Mouse (Mus musculus): ENCODE measurements around the gene Tmem262. TPM values are rescaled to one million over a fixed set of nuclear protein-coding genes. Genes with fewer than 3 reads are reported as not detected.

Tmem262 gene
- polyA plus RNA-seq, 1 experiment from 2014 or later: not detected

DNA sequence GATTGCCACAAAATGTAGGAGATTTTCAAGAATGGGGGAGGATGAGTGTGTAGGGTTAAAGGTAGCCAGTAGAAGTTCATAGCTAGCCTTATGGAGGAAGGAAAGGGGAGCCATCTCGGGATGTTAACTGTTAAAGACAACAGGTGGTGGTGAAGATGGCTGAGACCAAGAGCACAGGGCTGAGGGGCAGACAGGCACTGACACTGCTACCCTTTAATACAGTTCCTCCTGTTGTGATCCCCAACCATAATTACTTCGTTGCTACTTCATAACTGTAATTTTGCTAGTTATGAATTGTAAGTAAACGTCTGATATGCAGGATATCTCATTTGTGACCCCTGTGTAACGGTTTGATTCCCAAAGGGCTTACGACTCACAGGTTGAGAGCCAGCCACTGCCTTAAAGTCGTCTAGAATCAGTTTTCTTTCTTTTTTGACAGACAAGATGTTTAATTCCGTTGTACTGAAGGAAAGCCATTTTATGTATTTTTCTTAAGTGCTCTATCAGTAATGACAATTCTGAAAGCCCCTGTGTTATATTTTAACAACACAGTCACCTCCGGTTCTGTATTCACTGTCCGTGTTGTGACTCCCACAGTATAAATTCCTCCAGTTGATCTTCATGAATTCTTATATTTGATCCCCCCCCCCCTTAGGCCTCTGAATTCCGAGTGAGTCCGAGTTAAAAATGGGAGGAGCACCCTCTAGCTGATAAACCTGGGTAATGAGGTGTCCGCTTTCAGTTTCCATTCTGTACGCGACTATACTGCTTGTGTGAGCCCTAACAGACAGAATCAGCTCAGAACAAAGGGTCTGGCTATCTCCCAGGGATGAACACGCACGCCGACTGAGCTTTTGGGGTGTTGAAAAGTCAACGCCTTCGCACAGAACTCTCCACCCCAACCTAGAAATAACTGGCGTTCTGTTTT is 34.2 kb upstream of the Tmem262 start:
- H3K9me3 ChIP-seq (ENCODE audit: control insufficient read depth, low read length): no peaks in the 10 kb centered on the region
- peak overlapping the region; percentile 76 for H3K9ac ChIP-seq (ENCODE audit: low read depth, low read length)
- DNase-seq (ENCODE audit: low spot score): peak; percentile 74
- WGBS: 15% methylated on average over 20 of the region's 20 CpGs
- H3K4me2 ChIP-seq (ENCODE audit: low read depth, low read length): peak overlapping the region; percentile 93
- H3K4me3 ChIP-seq (ENCODE audit: low read depth, low read length): peak overlapping the region; percentile 89
- peaks cover 16% of the 10 kb centered on the region for H3K4me1 ChIP-seq (ENCODE audit: control insufficient read depth, insufficient read depth, low read length)
- peak; percentile 34 for ATAC-seq (ENCODE audit: low read depth)
- no peaks in the 10 kb centered on the region for H3K27me3 ChIP-seq (replicated peaks; ENCODE audit: control insufficient read depth, insufficient read depth, low read length)
- peak overlapping the region; percentile 96 for H3K27ac ChIP-seq (replicated peaks; ENCODE audit: low read depth, low read length)
- H3K36me3 ChIP-seq (ENCODE audit: control insufficient read depth, insufficient read depth, low read length): peaks cover 27% of the 10 kb centered on the region

DNA sequence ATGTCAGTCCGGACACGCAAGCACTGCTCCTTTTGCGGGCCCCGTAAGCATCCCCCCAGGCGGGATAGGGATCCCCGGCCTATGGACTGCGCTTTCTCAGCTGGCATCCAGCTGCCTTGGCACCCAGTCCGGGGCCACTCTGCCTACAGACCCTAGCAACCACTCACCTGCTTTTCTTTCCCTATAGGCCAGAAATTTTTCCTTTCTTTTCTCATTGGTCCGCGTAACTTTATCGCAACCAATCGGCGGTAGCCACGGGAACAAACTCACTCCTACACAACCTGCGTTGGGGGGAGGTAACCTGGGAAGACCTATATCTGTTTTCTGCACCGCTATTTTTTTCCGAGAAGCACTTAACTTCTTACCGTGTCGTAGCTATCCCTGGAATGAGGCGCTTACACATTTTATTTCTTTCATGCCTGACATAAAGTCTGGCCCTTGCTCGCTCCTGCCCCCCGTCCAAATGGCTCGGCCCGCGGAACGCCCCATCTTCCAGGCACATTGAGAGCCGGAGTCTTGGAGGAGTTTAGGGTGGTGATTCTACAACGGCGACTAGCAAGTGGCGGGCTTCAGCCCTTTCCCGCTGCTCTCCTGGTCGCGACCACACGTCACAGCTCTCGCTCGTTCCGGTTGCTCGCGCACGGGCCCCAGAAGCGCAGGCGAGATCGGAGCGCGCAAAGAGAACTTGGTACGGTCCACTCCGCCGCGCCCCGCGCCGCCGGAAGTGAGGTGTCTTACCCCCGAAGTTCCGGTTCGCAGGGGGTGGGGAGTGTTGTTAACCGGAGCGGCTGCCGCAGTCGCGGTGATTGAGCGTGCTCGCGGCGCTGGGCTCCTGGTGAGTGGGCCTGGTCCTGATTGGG is 33.3 kb upstream of the Tmem262 start, which contains the start of gene Syvn1:
TSS of gene Syvn1 (plus strand) at position 283 of the 860 bp plus-strand sequence.
- H3K27ac ChIP-seq (replicated peaks; ENCODE audit: low read depth, low read length): peak within 1 kb of the TSS; percentile 96
- peaks cover 36% of the 10 kb centered on the region for H3K36me3 ChIP-seq (ENCODE audit: control insufficient read depth, insufficient read depth, low read length)
- peaks cover 16% of the 10 kb centered on the region for H3K4me1 ChIP-seq (ENCODE audit: control insufficient read depth, insufficient read depth, low read length)
- no peaks in the 10 kb centered on the region for H3K27me3 ChIP-seq (replicated peaks; ENCODE audit: control insufficient read depth, insufficient read depth, low read length)
- peak within 1 kb of the TSS; percentile 76 for H3K9ac ChIP-seq (ENCODE audit: low read depth, low read length)
- peak within 1 kb of the TSS; percentile 93 for H3K4me2 ChIP-seq (ENCODE audit: low read depth, low read length)
- under 1% methylated on average over 55 of the region's 65 CpGs for WGBS
- H3K9me3 ChIP-seq (ENCODE audit: control insufficient read depth, low read length): no peaks in the 10 kb centered on the region
- H3K4me3 ChIP-seq (ENCODE audit: low read depth, low read length): peak within 1 kb of the TSS; percentile 89
- ATAC-seq (ENCODE audit: low read depth): peak; percentile 93
- peak; percentile 98 for DNase-seq (ENCODE audit: low spot score)

DNA sequence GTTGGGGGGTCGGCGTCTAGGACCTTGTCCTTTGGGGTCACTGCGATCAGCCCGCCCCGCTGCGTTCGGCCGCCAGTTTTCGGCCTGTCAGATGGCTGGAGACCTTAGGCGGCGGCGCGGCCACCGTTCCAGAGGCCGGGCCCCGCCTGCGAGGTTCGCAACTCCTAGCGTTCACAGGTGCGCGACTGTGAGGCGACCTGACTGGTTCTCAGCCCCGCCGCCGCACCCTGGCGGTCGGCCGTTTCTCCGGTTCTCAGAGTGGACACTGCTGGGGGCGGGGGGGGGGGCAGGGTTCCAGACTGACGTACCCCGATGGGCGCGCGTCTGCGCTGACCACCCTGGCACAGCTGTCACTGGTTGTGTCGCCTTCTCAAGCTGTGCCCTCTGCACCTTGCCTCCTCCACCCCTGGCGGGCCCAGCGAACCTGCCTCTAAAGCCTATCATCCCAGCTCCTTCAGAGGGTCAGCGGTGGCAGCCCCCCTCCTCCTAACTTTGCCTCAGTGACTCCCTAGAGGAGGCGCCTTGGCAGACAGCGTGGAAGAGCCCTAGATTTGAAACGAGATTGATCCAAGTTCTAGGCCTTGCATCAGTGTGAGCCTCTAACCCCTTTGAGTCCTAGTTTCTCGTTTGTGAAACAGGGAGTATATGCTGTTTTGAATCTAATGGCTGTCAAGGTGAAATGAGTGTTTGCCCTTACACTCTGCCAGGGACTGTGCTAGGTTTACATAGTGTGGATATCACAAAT is 32.5 kb upstream of the Tmem262 start:
- no peaks in the 10 kb centered on the region for H3K27me3 ChIP-seq (replicated peaks; ENCODE audit: control insufficient read depth, insufficient read depth, low read length)
- ATAC-seq (ENCODE audit: low read depth) (no peak), DNase-seq (ENCODE audit: low spot score) (no peak)
- H3K4me3 ChIP-seq (ENCODE audit: low read depth, low read length): peak overlapping the region; percentile 89
- peak overlapping the region; percentile 96 for H3K27ac ChIP-seq (replicated peaks; ENCODE audit: low read depth, low read length)
- WGBS: 3% methylated on average over 13 of the region's 44 CpGs
- peaks cover 44% of the 10 kb centered on the region for H3K36me3 ChIP-seq (ENCODE audit: control insufficient read depth, insufficient read depth, low read length)
- peaks cover 16% of the 10 kb centered on the region for H3K4me1 ChIP-seq (ENCODE audit: control insufficient read depth, insufficient read depth, low read length)
- peak overlapping the region; percentile 93 for H3K4me2 ChIP-seq (ENCODE audit: low read depth, low read length)
- H3K9ac ChIP-seq (ENCODE audit: low read depth, low read length): peak overlapping the region; percentile 76
- no peaks in the 10 kb centered on the region for H3K9me3 ChIP-seq (ENCODE audit: control insufficient read depth, low read length)

DNA sequence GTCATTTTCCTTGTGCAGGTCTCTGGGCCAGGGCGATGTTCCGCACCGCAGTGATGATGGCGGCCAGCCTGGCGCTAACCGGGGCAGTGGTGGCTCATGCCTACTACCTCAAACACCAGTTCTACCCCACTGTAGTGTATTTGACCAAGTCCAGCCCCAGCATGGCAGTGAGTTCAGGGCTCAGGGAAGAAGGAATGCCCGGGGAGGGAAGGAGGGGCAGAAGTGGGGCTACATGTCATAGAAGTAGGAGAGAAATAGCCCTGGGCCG is 32.0 kb upstream of the Tmem262 start:
- H3K27me3 ChIP-seq (replicated peaks; ENCODE audit: control insufficient read depth, insufficient read depth, low read length): no peaks in the 10 kb centered on the region
- DNase-seq (ENCODE audit: low spot score) (no peak), ATAC-seq (ENCODE audit: low read depth) (no peak)
- H3K36me3 ChIP-seq (ENCODE audit: control insufficient read depth, insufficient read depth, low read length): peaks cover 49% of the 10 kb centered on the region
- H3K9ac ChIP-seq (ENCODE audit: low read depth, low read length): peak overlapping the region; percentile 76
- H3K27ac ChIP-seq (replicated peaks; ENCODE audit: low read depth, low read length): peak overlapping the region; percentile 96; the same call in 1 of the 2 replicates
- H3K4me3 ChIP-seq (ENCODE audit: low read depth, low read length): peak overlapping the region; percentile 89
- peak overlapping the region; percentile 93 for H3K4me2 ChIP-seq (ENCODE audit: low read depth, low read length)
- WGBS: 88% methylated on average over 8 of the region's 8 CpGs
- H3K4me1 ChIP-seq (ENCODE audit: control insufficient read depth, insufficient read depth, low read length): peaks cover 16% of the 10 kb centered on the region
- H3K9me3 ChIP-seq (ENCODE audit: control insufficient read depth, low read length): no peaks in the 10 kb centered on the region

DNA sequence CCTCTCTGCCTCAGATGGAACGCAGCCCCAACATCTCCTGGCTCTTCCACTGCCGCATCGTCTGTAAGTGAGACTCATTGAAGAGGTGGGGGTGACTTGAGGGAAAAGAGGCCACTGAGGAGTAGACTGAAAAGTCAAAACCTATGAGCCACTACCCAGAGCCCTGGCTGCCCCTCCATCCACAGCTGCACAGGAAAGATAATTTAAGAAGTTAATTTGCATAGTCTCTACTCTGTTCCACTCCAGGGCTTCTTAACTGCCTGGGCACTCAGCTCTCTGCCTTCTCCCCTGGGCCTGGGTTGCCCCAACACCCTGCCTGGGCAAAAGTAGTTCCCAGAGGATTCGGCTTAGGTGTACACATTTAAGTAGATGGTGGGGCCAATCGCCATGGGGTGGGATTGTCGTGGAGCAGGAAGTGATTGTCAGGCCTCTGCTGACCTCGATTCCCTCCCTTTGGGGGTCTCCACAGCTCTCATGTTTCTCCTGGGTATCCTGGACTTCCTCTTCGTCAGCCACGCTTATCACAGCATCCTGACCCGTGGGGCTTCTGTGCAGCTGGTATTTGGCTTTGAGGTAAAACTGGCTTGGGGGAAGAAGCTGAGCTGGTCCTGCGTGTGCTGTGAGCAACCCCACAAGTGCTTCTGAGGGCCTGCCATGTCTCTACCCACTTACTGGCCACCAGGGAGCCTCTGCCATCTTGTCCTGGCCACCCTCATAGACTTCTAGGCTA is 31.0 kb upstream of the Tmem262 start:
- Histone ChIP-seq H3K4me1 (ENCODE audit: control insufficient read depth, insufficient read depth, low read length) (peaks cover 16% of the 10 kb centered on the region), H3K9ac (ENCODE audit: low read depth, low read length) (no peak overlapping the region), H3K27ac (replicated peaks; ENCODE audit: low read depth, low read length) (no peak overlapping the region), H3K4me2 (ENCODE audit: low read depth, low read length) (0 out of 2 replicates have a peak overlapping the region, but pooled peaks have one; percentile 93), H3K27me3 (replicated peaks; ENCODE audit: control insufficient read depth, insufficient read depth, low read length) (no peaks in the 10 kb centered on the region), H3K4me3 (ENCODE audit: low read depth, low read length) (no peak overlapping the region), H3K9me3 (ENCODE audit: control insufficient read depth, low read length) (no peaks in the 10 kb centered on the region), H3K36me3 (ENCODE audit: control insufficient read depth, insufficient read depth, low read length) (peaks cover 59% of the 10 kb centered on the region)
- no peak for DNase-seq (ENCODE audit: low spot score)
- 84% methylated on average over 11 of the region's 11 CpGs for WGBS
- no peak for ATAC-seq (ENCODE audit: low read depth)

DNA sequence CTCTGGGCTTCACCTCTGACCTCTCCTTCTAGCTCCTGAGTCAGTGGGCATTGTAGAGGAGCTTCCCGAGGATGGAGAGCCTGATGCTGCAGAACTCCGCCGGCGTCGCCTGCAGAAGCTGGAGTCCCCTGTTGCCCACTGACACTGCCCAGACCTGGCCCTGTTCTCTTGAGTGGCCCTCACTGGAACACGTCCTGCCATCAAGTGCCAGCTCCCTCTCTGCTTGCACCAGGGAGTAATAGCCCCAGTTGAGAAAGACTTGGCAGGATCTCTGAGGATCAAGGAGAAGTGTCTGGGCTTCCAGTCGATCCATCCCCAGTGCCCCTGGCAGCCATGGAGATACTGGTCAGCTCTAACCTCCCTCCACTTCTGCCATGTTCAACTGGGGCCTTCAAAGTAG is 27.3 kb upstream of the Tmem262 start:
- Histone ChIP-seq H3K4me1 (ENCODE audit: control insufficient read depth, insufficient read depth, low read length) (peaks cover 12% of the 10 kb centered on the region), H3K4me3 (ENCODE audit: low read depth, low read length) (no peak overlapping the region), H3K27ac (replicated peaks; ENCODE audit: low read depth, low read length) (no peak overlapping the region), H3K9ac (ENCODE audit: low read depth, low read length) (no peak overlapping the region), H3K9me3 (ENCODE audit: control insufficient read depth, low read length) (no peaks in the 10 kb centered on the region), H3K36me3 (ENCODE audit: control insufficient read depth, insufficient read depth, low read length) (peaks cover 81% of the 10 kb centered on the region), H3K4me2 (ENCODE audit: low read depth, low read length) (no peak overlapping the region), H3K27me3 (replicated peaks; ENCODE audit: control insufficient read depth, insufficient read depth, low read length) (no peaks in the 10 kb centered on the region)
- DNase-seq (ENCODE audit: low spot score) (no peak), ATAC-seq (ENCODE audit: low read depth) (no peak)
- WGBS: 90% methylated on average over 6 of the region's 7 CpGs

DNA sequence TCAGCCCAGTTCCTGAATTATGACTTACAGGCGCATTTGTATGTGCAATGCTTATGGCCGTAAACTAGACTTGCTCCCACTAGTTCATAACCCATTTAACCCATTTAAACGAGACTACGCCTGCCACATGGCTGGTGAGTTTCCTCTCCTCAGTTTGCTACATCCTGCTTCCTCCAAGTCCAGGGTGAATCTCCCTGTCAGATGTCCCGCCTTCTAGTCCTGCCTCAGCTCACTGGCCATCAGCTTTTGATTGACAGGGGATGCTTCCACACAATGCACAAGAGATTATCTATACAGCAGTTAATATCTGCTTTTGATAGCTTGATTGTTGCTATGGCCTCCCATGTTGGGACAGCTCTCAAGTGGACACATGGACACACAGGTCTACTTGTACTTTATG is 25.5 kb upstream of the Tmem262 start:
- 85% methylated on average over 5 of the region's 5 CpGs for WGBS
- no peak overlapping the region for H3K9ac ChIP-seq (ENCODE audit: low read depth, low read length)
- DNase-seq (ENCODE audit: low spot score) (no peak), ATAC-seq (ENCODE audit: low read depth) (no peak)
- no peak overlapping the region for H3K4me2 ChIP-seq (ENCODE audit: low read depth, low read length)
- peaks cover 74% of the 10 kb centered on the region for H3K36me3 ChIP-seq (ENCODE audit: control insufficient read depth, insufficient read depth, low read length)
- peaks cover 9% of the 10 kb centered on the region for H3K4me1 ChIP-seq (ENCODE audit: control insufficient read depth, insufficient read depth, low read length)
- H3K27ac ChIP-seq (replicated peaks; ENCODE audit: low read depth, low read length): no peak overlapping the region
- H3K9me3 ChIP-seq (ENCODE audit: control insufficient read depth, low read length): no peaks in the 10 kb centered on the region
- no peak overlapping the region for H3K4me3 ChIP-seq (ENCODE audit: low read depth, low read length)
- no peaks in the 10 kb centered on the region for H3K27me3 ChIP-seq (replicated peaks; ENCODE audit: control insufficient read depth, insufficient read depth, low read length)

DNA sequence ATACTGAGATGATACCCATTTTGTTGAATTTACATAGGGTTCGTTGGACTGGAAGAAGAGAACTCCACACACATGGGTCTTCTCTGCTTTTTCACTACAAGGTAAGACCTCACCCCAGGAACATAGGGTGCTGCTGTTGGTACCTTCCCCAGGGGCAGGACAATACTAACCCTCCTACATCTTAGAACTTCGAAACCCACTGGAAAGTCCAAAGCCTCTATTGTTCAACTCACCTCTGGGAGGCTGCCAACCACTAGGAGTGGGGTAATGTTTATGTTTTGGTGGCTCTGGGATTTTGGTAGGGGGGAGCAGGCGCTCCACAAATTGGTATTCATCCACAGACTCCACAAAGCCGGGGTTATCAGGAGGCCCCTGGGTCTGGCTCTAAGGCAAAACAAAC is 23.1 kb upstream of the Tmem262 start:
- Histone ChIP-seq H3K9me3 (ENCODE audit: control insufficient read depth, low read length) (no peaks in the 10 kb centered on the region), H3K27me3 (replicated peaks; ENCODE audit: control insufficient read depth, insufficient read depth, low read length) (no peaks in the 10 kb centered on the region), H3K27ac (replicated peaks; ENCODE audit: low read depth, low read length) (no peak overlapping the region), H3K36me3 (ENCODE audit: control insufficient read depth, insufficient read depth, low read length) (peaks cover 57% of the 10 kb centered on the region), H3K4me3 (ENCODE audit: low read depth, low read length) (peak overlapping the region; percentile 49), H3K4me2 (ENCODE audit: low read depth, low read length) (peak overlapping the region; percentile 68), H3K4me1 (ENCODE audit: control insufficient read depth, insufficient read depth, low read length) (peaks cover 9% of the 10 kb centered on the region), H3K9ac (ENCODE audit: low read depth, low read length) (peak overlapping the region; percentile 94)
- no peak for ATAC-seq (ENCODE audit: low read depth)
- DNase-seq (ENCODE audit: low spot score): no peak
- 56% methylated on average over 4 of the region's 4 CpGs for WGBS
